Mouse (Mus musculus) urinary bladder, postnatal 36 days (tissue): Measurements from ENCODE around the gene Txndc17.
"Not testable (repeated sequence)": the region's sequence is repeated elsewhere in the genome, so short reads cannot be mapped to it uniquely, and the experiment has no call there.

ENCODE experiments used
- DNase-seq, 2 experiments: peaks; one replicate each; pipeline ENCODE4 v3.0.0; 2022; ENCODE audit warnings: low spot score in 2 of 2, mixed read lengths in 1 of 2

Txndc17 gene

DNA sequence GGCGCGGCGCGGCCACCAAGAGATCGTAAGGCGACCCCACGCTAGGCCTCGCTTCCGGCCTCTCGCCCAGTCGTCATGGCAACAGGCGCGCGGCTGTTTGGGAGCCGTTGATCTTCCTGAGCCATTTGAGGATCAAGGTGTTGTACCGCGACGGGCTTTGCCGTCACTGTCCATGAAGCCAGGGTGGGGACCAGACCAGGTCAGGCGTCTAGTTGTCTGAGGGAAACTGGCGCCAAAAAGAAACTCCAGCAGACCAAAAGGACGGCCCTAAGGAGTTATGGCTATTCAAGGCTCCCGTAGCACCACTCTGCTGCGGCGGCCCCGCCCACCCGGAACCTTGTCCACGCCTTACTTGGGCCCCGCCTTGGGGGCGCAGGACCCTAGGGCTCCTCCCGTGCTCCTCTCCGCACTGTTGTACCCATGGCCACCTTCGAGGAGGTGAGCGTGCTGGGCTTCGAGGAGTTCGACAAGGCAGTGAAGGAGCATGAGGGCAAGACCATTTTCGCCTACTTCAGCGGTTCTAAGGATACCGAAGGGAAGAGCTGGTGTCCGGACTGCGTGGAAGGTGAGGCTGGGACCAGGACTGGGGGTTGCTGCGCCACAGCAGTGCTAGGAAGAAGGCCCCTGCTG lies at the start of gene Txndc17, which contains the start of gene 4933427D14Rik:
TSS of gene Txndc17 (plus strand) at position 344 of the 630 bp plus-strand sequence.
TSS of gene 4933427D14Rik (minus strand) at position 256 of the 630 bp plus-strand sequence.
- DNase-seq: peak; percentile 88 to 90

DNA sequence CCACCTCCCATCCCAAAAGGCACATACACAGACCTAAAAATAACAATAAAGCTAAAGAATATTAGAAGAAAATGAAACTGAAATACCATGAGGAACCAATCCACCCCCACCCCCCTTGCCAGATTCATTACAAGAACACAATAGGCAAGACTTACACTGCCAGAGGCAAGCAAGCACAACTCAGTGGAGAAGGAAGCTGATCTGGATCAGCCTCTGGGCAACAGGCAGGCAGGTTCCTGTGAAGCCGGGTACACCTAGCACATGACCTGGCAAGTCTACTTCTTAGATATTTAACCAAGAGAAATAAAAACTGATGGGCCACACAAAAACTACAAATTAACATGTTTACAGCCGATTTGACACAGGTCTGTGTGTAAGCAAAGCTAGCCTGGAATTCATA lies 44.1 kb upstream of the Txndc17 start:
- no peak for DNase-seq

- no peak for DNase-seq
Measured at GRCm38 (mm10) chr11:72169871-72170270, 37.5 kb upstream of the Txndc17 start.

- DNase-seq: not testable (repeated sequence)
Measured at GRCm38 (mm10) chr11:72171906-72172305, 35.4 kb upstream of the Txndc17 start.

DNA sequence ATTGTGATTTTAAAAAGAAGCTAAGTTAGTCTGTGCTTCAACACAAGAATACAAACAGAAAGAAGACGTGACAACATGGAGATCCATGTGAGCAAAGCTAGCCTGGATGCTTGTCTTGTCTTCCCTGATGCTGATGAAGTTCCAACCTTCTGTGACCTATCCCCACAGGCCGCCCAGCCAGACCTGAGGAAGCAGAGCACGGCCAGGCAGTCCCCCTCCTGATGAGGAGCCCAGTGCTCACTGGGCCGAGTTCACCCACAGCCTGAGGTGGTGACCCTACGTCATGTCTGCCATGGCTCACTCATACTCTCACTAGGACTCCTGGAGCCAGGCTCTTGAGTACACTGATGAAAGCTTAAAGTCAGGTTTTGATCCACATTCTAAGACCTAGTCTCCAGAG lies 33.8 kb upstream of the Txndc17 start:
- DNase-seq: no peak

DNA sequence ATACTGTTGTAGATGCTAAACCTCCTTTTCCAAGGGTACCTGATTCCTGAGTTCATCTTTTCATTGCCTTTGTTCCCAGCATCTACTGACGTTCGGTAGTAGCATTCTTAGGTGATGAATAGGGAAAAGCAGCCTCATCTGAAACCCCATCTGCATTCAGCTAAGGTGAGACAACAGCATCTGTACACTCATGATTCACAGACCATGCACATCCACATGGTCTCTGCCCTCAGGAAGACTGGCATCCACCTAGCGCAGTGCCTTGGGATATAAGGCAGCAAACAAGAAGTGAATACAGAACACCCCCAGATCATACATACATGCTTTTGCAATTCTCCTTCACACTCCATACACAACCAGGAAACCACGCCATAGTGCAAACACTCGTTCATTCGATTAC lies 32.6 kb upstream of the Txndc17 start:
- DNase-seq: no peak

GRCm38 (mm10) chr11:72175966-72176365 lies 31.4 kb upstream of the Txndc17 start:
- DNase-seq: no peak

- no peak for DNase-seq
Measured at GRCm38 (mm10) chr11:72176553-72176952, 30.8 kb upstream of the Txndc17 start.

DNA sequence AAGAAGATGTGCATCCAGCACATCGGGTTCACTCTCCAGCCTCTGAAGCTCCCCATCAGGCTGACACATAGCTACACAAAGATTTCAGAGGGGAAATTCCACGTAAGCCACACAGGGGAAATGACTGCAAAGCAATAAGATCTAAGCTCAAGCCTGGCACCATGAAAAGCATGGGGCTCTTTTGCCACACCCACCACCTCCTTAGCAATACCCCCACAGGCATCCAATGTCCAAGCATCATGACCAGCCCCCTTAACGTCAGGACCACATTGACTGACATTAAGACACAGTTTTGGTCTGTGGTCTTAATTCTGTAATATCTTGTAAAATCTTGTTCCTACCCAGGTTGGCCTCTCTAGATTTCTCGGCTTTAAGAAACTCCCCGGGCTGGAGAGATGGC lies 26.8 kb upstream of the Txndc17 start:
- no peak for DNase-seq

DNA sequence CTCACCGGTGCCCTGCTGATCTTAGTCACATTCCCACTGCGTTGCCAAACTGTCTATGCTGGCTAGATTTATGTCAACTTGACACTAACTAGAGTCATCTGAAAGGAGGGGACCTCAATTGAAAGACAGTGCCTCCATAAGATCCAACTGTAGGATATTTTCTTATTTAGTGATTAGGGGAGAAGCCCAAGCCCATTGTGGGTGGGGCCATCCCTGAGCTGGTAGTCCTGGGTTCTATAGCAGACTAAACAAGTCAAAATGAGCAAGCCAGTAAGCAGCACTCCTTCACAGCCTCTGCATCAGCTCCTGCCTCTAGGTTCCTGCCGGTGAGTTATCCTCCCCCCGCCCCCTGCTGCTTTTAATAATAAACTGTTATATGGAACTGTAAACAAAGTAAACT lies 26.2 kb upstream of the Txndc17 start:
- no peak for DNase-seq

DNA sequence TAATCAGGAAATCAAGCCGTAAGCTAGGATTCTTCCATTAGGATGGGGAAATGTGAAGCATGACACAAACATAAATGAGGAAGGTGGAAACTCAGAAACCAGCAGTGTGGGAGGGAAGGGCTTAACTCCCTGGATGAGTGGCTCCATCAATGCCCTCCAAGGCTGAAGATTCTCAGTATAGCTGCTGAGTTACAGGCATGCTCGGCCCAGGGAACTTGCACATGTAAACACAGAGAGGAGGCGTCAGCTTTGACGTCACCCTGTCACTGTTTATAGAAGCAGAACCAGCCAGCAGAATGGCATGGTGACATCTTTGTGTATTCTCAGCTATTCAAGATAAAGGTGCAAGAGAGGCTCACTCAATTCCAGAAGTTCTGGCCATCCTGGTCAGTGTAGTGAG lies 23.1 kb upstream of the Txndc17 start:
- DNase-seq: no peak

DNA sequence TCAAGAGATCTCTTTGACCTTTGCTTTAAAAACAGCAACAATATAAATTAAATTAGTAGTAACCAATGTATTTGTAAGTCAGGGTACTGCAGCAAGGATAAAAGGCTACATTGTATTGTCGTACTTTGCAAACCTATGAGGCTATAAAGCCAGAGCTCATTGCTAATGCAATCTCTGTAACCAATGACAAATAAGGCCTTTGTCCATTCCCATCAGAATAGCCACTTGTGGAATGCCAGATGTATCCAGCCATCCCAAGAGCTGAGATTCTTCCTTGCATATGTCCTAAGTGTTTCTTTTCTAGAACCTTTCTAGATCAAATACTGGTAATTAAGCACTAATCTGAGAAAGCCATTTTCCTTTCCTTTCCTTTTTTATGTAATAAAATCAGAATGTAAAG lies 16.5 kb upstream of the Txndc17 start:
- DNase-seq: no peak

GRCm38 (mm10) chr11:72194259-72194658 lies 13.1 kb upstream of the Txndc17 start:
- no peak for DNase-seq

DNA sequence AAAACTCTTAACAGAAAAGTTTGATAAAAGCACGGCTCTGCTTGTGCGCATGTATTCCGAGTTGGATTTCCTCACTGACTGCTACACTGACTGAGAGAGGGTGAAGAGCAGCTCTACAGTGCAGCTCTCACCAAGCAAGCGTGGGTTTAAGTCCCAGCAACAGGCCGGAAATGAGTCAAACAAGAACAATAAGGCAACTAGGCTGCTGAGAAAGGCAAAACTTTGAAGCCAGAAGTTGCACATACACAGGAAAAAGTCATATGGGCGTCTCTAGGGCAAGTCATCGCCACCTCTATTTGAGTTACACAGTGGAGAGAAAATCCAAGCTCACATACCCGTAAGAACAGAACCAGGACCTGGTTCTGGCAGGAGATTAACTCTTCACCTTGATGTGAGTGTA lies 10.8 kb upstream of the Txndc17 start:
- DNase-seq: no peak

DNA sequence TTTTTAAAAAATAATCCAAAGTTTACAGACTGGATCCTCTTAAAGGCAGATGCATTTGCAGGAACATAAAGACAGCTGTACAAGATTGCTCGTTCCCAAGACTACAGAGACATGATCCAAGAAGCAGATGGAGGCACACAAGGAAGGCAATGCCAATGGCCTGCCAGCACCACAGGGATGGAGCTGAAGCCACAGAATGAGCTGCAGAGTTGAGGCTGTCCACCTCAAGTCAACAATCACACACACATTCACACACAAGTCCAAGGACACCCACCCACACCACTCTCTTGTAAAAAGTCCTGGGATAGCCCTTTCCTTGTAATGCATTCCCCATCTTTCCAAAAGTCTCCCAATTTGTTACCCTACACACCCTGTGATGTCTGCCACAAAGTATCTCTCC lies 3.9 kb upstream of the Txndc17 start:
- no peak for DNase-seq

DNA sequence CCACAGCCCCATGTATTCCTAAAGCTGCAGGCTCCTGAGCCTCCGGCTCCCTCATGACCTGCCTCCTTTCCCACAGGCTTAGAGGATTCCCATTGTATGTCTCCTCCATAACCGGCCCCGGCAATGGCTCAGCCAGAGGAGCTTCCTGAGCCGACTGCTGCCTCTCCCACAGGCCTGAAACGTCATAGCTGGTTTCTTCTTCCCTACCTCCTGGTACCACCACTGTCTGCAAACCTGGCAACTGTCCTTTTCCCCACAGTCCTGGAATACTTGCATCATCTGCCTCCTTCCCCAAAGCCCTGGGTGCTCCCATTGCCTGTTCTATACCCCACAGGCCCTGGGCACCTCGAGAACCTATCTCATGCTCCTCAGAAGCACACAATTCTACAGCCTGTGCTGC lies 2.1 kb upstream of the Txndc17 start:
- no peak for DNase-seq

DNA sequence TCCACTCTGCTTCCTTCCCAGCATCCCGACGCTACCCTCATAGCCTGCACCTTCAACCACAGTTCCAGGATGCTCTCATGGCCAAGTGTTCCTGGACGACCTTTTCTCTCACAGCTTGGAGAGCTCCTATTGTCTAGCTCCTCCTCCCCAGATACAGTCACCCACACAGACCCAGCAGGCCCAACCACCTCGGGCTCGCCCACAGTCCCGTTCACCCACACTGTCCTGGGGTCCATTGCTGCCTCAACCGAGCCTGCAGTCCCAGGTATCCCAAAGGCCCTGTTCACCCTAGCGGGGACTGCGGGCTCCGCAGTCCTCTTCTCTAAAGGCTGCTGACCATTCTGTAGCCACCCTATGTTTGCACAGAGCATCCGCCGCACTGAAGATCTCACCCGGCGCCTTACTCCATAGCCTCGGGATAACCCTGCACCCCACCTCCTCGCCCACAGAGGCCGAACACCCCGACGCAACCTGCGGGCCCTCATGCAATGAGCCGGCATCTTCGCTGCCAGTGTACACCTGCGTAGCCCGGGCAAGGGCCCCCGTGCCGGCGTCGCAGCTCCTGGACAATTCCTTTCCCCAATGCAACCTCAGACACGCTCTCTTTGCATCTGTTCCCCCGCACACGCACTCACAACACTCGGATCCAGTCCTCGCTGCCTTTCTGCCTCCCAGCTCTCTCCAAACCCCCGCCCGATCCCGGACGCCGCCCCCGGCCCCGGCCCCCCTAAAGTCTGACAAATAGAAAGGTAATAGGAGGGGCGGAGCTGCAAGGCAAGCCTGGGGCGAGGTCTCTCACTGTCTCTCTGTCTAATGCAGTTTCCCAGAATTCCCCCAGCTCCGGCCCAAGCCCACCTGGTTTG lies 775 bp upstream of the Txndc17 start, which contains the start of gene Gm43951:
TSS of gene Gm43951 (minus strand) at position 500 of the 863 bp plus-strand sequence.
- DNase-seq: peak in 1 of 2 experiments; percentile 17

- no peak for DNase-seq
Measured at GRCm38 (mm10) chr11:72207834-72208377, 559 bp downstream of the Txndc17 start.

GRCm38 (mm10) chr11:72214591-72215409 lies 7.5 kb downstream of the Txndc17 start:
- peak; percentile 91 to 95 for DNase-seq

DNA sequence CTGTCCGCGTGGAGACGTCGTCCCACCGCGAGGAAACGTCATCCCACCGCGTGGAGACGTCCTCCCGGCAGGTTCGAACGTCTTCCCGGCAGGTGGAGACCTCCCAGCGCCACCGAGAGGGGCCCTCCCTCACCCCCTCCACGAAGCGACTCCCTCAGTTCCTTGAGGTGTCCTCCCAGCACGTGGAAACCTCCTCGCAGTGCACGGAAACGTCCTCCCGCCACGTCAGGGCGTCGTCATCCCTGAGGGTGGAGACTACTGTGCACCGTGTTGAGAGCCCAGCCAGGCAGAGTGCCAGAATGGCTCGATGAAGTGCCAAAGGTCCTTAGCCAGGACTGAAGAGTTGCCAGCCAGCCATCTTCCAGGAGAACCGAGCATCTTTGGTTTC lies 8.1 kb downstream of the Txndc17 start, which contains the start of gene Med31:
TSS of gene Med31 (minus strand) at position 183 of the 388 bp plus-strand sequence.
- peak; percentile 57 to 79 for DNase-seq

DNA sequence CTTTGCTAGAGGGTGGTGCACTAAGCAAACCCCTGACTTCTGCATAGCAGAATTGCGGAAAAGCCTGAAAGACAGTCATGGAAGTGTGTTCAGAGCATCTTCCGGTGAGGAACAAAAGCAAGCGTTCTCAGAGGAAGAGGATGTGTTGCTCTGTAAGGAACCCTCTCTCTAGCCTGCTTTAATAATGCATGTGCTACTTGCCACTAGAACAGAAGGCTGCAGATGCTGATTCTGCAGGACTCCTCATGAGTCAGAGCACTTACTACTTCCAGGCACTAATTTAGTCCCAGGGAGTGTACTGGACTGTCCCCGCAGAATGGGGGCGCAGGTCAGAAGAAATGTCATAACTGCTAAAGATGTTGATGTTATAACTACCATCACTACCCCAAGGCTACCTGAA lies 9.8 kb downstream of the Txndc17 start:
- no peak for DNase-seq

DNA sequence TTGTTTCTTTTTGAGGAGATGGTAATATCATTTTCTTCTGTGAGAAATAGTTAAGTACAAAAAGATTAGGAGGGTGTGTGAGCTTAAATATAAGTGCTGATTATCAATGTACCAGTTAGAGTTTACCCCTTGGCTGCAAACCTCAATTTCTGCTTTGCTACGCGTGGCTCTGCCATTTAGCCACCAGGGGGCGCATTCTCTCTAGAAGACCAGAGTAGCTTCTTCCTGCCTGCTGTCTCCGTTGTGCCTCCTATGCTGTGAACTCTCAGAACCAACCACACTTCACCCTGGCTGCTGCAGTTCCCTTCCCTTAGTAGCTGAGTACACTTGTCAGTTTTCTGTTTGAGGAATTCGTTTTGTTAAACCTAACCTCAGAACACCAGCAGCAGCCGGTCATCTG lies 13.9 kb downstream of the Txndc17 start:
- DNase-seq: peak; percentile 25 to 46
